Mouse (Mus musculus): ENCODE data around the gene Saxo1. TPM values are rescaled to one million over a fixed set of nuclear protein-coding genes. Genes with fewer than 3 reads are reported as not detected.

The Saxo1 gene
- polyA plus RNA-seq, 1 experiment from 2014 or later, result not detected

DNA sequence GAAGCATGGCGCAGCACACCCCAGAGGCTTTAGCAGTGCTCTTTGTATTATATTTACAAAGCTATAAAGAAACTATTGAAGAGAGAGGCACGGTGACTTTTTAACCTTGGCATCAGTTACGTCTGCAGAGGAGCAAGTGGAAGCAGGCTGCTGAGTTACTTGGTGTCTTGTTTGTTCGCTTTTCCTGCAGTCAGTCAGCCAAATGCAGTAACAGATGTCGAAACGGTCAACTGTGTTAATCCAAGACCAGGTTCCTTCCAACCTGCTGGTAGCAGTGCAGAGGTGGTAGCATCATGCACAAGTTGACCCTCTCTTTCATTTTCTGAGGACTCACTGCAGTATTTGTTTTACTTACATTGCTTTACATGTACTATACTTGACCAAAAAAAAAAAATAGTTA, 135.5 kb downstream of the Saxo1 start:
- peaks cover 11% of the 10 kb centered on the region for H3K4me1 ChIP-seq (ENCODE audit: control insufficient read depth, insufficient read depth, low read length)
- no peak overlapping the region for H3K9ac ChIP-seq (ENCODE audit: low read length)
- no peaks in the 10 kb centered on the region; the same call in 1 of the 2 replicates for H3K36me3 ChIP-seq (ENCODE audit: control insufficient read depth, insufficient read depth)
- ATAC-seq (replicated peaks; ENCODE audit: extremely low read depth, insufficient read depth, low FRiP score), result no peak
- WGBS, result 80% methylated on average over 6 of the region's 6 CpGs
- H3K9me3 ChIP-seq (replicated peaks; ENCODE audit: control insufficient read depth, low read length), result no peaks in the 10 kb centered on the region
- no peak overlapping the region for H3K27ac ChIP-seq (ENCODE audit: low read length)
- no peak overlapping the region for H3K4me3 ChIP-seq (ENCODE audit: low read length)
- no peaks in the 10 kb centered on the region for H3K27me3 ChIP-seq (ENCODE audit: control insufficient read depth, insufficient read depth, low read length)
- no peak overlapping the region for H3K4me2 ChIP-seq (ENCODE audit: low read depth, low read length)

DNA sequence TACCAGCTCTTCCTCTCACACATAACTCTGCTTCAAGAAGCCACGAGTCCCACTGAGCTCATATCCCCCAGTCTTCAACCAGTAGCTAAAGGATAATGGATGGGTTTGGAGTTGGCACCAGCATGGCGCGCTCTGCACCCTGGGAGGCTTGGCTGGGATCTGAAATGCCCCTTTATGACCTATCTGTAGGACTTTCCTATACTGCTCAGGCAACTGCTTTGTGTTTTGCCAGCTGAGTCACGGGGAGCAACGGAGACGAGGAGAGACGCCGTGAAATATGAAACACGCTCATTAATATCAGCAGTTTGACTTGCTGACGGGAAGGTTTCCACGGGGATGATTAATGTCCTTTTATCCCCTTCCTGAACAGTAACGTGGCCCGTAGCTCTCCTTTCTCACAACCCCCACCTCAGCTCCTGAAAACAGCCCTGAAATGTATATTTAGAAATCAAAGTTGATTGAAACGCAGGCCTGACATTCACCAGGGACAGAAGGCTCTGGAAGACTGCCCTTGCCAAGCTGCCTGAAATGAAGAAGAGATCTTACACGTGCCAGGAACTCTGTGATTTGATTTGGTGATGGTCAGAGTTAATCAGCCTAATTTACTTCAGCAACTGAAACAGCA, 141.6 kb downstream of the Saxo1 start:
- WGBS, result 47% methylated on average over 15 of the region's 15 CpGs
- H3K4me1 ChIP-seq (ENCODE audit: control insufficient read depth, insufficient read depth, low read length), result peaks cover 8% of the 10 kb centered on the region; the same call in 1 of the 2 replicates
- H3K4me3 ChIP-seq (ENCODE audit: low read length), result no peak overlapping the region
- no peak overlapping the region for H3K4me2 ChIP-seq (ENCODE audit: low read depth, low read length)
- no peak for ATAC-seq (replicated peaks; ENCODE audit: extremely low read depth, insufficient read depth, low FRiP score)
- no peak overlapping the region for H3K9ac ChIP-seq (ENCODE audit: low read length)
- H3K9me3 ChIP-seq (replicated peaks; ENCODE audit: control insufficient read depth, low read length), result no peaks in the 10 kb centered on the region
- no peaks in the 10 kb centered on the region for H3K27me3 ChIP-seq (ENCODE audit: control insufficient read depth, insufficient read depth, low read length)
- 0 out of 2 replicates have a peak overlapping the region, but pooled peaks have one; percentile 23 for H3K27ac ChIP-seq (ENCODE audit: low read length)
- no peaks in the 10 kb centered on the region; the same call in 1 of the 2 replicates for H3K36me3 ChIP-seq (ENCODE audit: control insufficient read depth, insufficient read depth)

DNA sequence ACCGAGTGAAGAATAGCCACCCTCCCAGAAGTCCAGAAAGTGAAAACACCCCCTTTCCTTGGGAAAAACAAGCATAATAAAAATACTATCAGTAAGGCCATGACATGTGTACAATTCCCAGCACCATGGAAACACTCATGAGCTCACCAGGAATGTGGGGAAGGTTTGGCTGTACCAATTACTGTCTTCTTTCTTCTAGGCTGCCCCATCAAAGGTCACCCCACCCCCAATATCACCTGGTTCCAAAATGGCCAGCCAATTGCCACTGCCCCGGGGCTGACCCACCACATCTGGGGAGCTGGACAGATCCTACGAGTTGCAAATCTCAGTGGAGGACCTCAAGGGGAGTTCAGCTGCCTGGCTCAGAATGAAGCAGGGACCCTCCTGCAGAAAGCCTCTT, 144.7 kb downstream of the Saxo1 start:
- H3K4me1 ChIP-seq (ENCODE audit: control insufficient read depth, insufficient read depth, low read length), result peaks cover 8% of the 10 kb centered on the region; the same call in 1 of the 2 replicates
- no peak overlapping the region for H3K4me3 ChIP-seq (ENCODE audit: low read length)
- no peaks in the 10 kb centered on the region for H3K9me3 ChIP-seq (replicated peaks; ENCODE audit: control insufficient read depth, low read length)
- 59% methylated on average over 3 of the region's 3 CpGs for WGBS
- H3K27me3 ChIP-seq (ENCODE audit: control insufficient read depth, insufficient read depth, low read length), result no peaks in the 10 kb centered on the region
- no peaks in the 10 kb centered on the region for H3K36me3 ChIP-seq (ENCODE audit: control insufficient read depth, insufficient read depth)
- no peak overlapping the region for H3K9ac ChIP-seq (ENCODE audit: low read length)
- H3K27ac ChIP-seq (ENCODE audit: low read length), result no peak overlapping the region
- no peak overlapping the region for H3K4me2 ChIP-seq (ENCODE audit: low read depth, low read length)
- no peak for ATAC-seq (replicated peaks; ENCODE audit: extremely low read depth, insufficient read depth, low FRiP score)

DNA sequence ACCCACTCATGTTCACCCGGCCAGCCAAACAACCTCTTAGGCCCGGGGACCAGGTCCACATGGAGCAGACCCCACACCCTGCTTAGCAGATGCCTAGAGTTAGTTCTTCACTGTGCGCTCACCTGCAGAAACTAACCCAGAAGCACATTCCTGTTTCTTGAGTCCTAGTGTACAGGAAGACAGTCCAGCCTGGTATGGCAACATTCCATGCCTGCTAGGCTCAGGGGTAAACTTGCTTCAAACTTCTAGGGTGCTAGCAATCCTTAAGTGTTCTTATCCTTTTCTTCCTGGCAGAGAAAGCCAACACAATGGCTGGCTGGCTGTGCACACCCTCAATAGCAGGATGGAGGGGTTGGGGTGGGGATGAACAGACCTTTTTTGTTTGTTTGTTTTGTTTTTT, 147.2 kb downstream of the Saxo1 start:
- no peak for ATAC-seq (replicated peaks; ENCODE audit: extremely low read depth, insufficient read depth, low FRiP score)
- no peaks in the 10 kb centered on the region for H3K36me3 ChIP-seq (ENCODE audit: control insufficient read depth, insufficient read depth)
- 87% methylated on average over 3 of the region's 3 CpGs for WGBS
- H3K27ac ChIP-seq (ENCODE audit: low read length), result no peak overlapping the region
- H3K9me3 ChIP-seq (replicated peaks; ENCODE audit: control insufficient read depth, low read length), result no peaks in the 10 kb centered on the region
- H3K4me1 ChIP-seq (ENCODE audit: control insufficient read depth, insufficient read depth, low read length), result peaks cover 13% of the 10 kb centered on the region
- H3K27me3 ChIP-seq (ENCODE audit: control insufficient read depth, insufficient read depth, low read length), result no peaks in the 10 kb centered on the region
- H3K4me3 ChIP-seq (ENCODE audit: low read length), result no peak overlapping the region
- H3K4me2 ChIP-seq (ENCODE audit: low read depth, low read length), result no peak overlapping the region
- no peak overlapping the region for H3K9ac ChIP-seq (ENCODE audit: low read length)

DNA sequence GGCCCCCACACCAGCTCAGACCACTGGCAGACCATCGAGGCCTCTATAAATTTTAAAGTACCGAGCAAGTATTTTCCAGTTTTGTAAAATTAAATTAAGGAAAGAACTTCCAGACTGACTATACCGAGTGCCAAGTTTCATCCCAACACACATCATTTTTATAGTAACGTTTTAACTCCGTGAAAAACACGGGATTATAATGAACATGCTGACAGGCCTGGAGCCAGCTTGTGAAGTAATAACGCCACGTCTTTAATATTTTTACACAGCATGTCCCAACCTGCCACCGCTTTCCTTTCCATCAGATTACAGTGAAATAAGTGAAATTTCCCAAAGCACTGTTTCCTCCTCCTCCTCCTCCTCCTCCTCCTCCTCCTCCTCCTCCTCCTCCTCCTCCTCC, 149.7 kb downstream of the Saxo1 start:
- Histone ChIP-seq H3K9me3 (replicated peaks; ENCODE audit: control insufficient read depth, low read length) (no peaks in the 10 kb centered on the region), H3K4me2 (ENCODE audit: low read depth, low read length) (no peak overlapping the region), H3K4me1 (ENCODE audit: control insufficient read depth, insufficient read depth, low read length) (peaks cover 26% of the 10 kb centered on the region), H3K36me3 (ENCODE audit: control insufficient read depth, insufficient read depth) (no peaks in the 10 kb centered on the region), H3K9ac (ENCODE audit: low read length) (no peak overlapping the region), H3K27me3 (ENCODE audit: control insufficient read depth, insufficient read depth, low read length) (no peaks in the 10 kb centered on the region), H3K4me3 (ENCODE audit: low read length) (no peak overlapping the region), H3K27ac (ENCODE audit: low read length) (no peak overlapping the region)
- ATAC-seq (replicated peaks; ENCODE audit: extremely low read depth, insufficient read depth, low FRiP score), result no peak
- 75% methylated on average over 9 of the region's 9 CpGs for WGBS

DNA sequence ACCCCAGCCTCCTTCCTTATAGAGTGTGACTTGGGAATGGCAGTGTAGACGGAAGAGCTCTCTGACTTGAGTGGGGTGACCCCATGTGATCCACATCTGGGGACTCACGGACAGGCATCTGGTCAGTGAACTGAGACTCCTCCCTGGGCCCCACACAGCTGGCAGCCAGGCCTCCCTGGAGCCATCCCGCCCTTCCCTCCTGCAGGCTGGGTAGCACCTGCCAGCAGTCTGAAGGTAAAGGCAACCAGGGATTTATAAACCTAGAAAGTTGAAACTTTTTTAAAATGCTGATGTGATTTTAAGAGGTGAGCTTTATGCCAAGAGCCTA, 151.0 kb downstream of the Saxo1 start:
- Histone ChIP-seq H3K4me2 (ENCODE audit: low read depth, low read length) (no peak overlapping the region), H3K27me3 (ENCODE audit: control insufficient read depth, insufficient read depth, low read length) (no peaks in the 10 kb centered on the region), H3K4me3 (ENCODE audit: low read length) (no peak overlapping the region), H3K9me3 (replicated peaks; ENCODE audit: control insufficient read depth, low read length) (no peaks in the 10 kb centered on the region), H3K4me1 (ENCODE audit: control insufficient read depth, insufficient read depth, low read length) (peaks cover 26% of the 10 kb centered on the region), H3K36me3 (ENCODE audit: control insufficient read depth, insufficient read depth) (no peaks in the 10 kb centered on the region), H3K27ac (ENCODE audit: low read length) (no peak overlapping the region), H3K9ac (ENCODE audit: low read length) (no peak overlapping the region)
- no peak for ATAC-seq (replicated peaks; ENCODE audit: extremely low read depth, insufficient read depth, low FRiP score)
- 75% methylated on average over 3 of the region's 3 CpGs for WGBS

DNA sequence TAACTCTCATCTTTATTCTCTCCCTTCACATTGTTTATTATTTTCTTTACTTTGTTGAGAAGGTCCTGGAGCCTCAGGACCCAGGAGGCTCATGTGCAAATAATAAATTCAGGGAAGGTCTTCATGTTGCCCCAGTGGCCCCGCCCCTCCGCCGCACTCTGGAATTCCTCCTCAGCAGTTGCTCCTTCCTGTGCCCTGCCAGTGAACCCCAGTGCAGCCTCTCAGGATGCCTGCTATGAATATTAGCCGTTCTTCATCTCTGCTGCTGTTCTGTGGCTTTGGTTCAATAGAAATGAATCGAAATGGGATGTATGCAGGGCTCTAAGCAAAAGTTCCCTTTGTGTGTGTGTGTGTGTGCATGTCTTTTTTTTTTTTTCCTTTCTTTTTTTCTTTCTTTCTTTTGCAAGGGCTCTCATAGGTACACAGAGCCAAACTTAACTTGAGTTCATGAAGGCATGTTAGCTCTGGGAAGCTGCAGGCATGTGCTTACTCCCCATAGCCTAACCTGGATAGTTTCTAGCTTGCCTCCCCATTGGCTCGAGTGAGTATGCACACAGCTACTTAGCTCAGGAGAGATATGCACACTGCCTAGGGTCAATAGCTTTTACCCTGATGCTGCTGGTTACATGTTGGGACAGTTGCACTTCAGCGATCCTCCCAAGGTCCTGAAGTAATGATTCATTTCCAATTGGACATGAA, 151.5 kb downstream of the Saxo1 start:
- no peaks in the 10 kb centered on the region for H3K27me3 ChIP-seq (ENCODE audit: control insufficient read depth, insufficient read depth, low read length)
- no peak overlapping the region for H3K4me2 ChIP-seq (ENCODE audit: low read depth, low read length)
- no peak overlapping the region for H3K4me3 ChIP-seq (ENCODE audit: low read length)
- H3K9me3 ChIP-seq (replicated peaks; ENCODE audit: control insufficient read depth, low read length), result no peaks in the 10 kb centered on the region
- H3K27ac ChIP-seq (ENCODE audit: low read length), result no peak overlapping the region
- H3K4me1 ChIP-seq (ENCODE audit: control insufficient read depth, insufficient read depth, low read length), result peaks cover 26% of the 10 kb centered on the region
- ATAC-seq (replicated peaks; ENCODE audit: extremely low read depth, insufficient read depth, low FRiP score), result no peak
- no peaks in the 10 kb centered on the region for H3K36me3 ChIP-seq (ENCODE audit: control insufficient read depth, insufficient read depth)
- WGBS, result 52% methylated on average over 7 of the region's 7 CpGs
- no peak overlapping the region for H3K9ac ChIP-seq (ENCODE audit: low read length)

DNA sequence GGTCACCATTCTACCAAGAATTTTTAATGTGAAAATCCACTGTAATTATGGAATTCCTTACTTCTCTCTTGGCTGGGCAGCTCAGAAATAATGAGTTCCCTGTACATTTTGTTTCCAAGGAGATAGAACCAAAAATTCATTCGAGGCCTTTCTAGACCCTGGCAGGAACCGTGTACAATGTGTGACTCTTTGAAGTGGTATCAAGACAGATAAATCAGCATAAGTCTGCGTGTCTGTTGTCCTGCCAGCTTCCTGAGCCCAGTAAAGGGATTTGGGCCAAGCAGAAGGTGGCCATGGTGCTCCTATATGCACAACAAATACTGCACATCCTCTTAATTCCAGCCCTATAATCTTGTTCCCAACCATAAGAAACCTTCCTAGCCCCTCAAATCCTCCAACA, 157.0 kb downstream of the Saxo1 start:
- Histone ChIP-seq H3K36me3 (ENCODE audit: control insufficient read depth, insufficient read depth) (no peaks in the 10 kb centered on the region), H3K9ac (ENCODE audit: low read length) (no peak overlapping the region), H3K27me3 (ENCODE audit: control insufficient read depth, insufficient read depth, low read length) (no peaks in the 10 kb centered on the region), H3K4me1 (ENCODE audit: control insufficient read depth, insufficient read depth, low read length) (peaks cover 31% of the 10 kb centered on the region), H3K4me2 (ENCODE audit: low read depth, low read length) (no peak overlapping the region), H3K4me3 (ENCODE audit: low read length) (no peak overlapping the region), H3K9me3 (replicated peaks; ENCODE audit: control insufficient read depth, low read length) (no peaks in the 10 kb centered on the region), H3K27ac (ENCODE audit: low read length) (no peak overlapping the region)
- 27% methylated on average over 3 of the region's 3 CpGs for WGBS
- no peak for ATAC-seq (replicated peaks; ENCODE audit: extremely low read depth, insufficient read depth, low FRiP score)

DNA sequence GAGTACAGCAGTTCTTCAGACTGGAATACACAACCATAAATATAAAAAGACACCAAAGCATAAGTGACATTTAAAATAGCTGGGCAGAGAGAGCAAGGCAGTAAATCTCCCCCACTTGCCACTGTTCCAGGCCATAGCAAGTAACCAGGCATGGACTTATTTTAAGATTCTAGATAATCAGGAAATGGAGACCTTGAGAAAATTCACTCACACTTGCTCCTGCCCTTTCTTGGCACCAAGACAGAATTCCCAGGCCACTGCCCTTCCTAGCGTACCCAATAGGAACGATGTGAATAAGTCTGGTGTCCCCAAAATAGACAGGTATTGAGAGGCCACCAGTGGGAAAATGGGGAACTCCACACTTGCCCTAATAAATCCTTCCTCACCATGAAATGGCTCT, 160.7 kb downstream of the Saxo1 start:
- Histone ChIP-seq H3K27ac (ENCODE audit: low read length) (peak overlapping the region; percentile 45), H3K4me2 (ENCODE audit: low read depth, low read length) (no peak overlapping the region), H3K27me3 (ENCODE audit: control insufficient read depth, insufficient read depth, low read length) (no peaks in the 10 kb centered on the region), H3K4me1 (ENCODE audit: control insufficient read depth, insufficient read depth, low read length) (peaks cover 28% of the 10 kb centered on the region), H3K9ac (ENCODE audit: low read length) (no peak overlapping the region), H3K9me3 (replicated peaks; ENCODE audit: control insufficient read depth, low read length) (no peaks in the 10 kb centered on the region), H3K4me3 (ENCODE audit: low read length) (no peak overlapping the region), H3K36me3 (ENCODE audit: control insufficient read depth, insufficient read depth) (no peaks in the 10 kb centered on the region; the same call in 1 of the 2 replicates)
- 39% methylated on average over 2 of the region's 2 CpGs for WGBS
- no peak; the same call in 1 of the 2 replicates for ATAC-seq (replicated peaks; ENCODE audit: extremely low read depth, insufficient read depth, low FRiP score)
